Mouse (Mus musculus) intestine, embryonic 16.5 days (tissue): ENCODE measurements around the gene Msl1. TPM values are rescaled to one million over a fixed set of nuclear protein-coding genes. Genes with fewer than 3 reads are reported as not detected.

ENCODE experiments used
- polyA plus RNA-seq: library from polyadenylated mRNA; unstranded; fragments of >200 nt; fragmentation: Nextera tagmentation; extraction: Ambion mirVana; gene quantifications from 2 replicates; pipeline ENCODE4 v1.2.1, GENCODE M21; 2015

The Msl1 gene
- polyA plus RNA-seq, 1 experiment from 2014 or later = 13.5 TPM

Other genes starting within 250 kb of the Msl1 start
- gene Ikzf3, start 249.5 kb upstream of the Msl1 start, polyA plus RNA-seq = 0.23 and 0.24 TPM in 2 replicates
- gene Zpbp2, start 244.4 kb upstream of the Msl1 start, polyA plus RNA-seq = 0.92 and 1.0 TPM in 2 replicates
- gene Ormdl3, start 208.1 kb upstream of the Msl1 start, polyA plus RNA-seq = 62.9 and 65.2 TPM in 2 replicates
- gene Lrrc3c, start 197.2 kb upstream of the Msl1 start, polyA plus RNA-seq = not detected in 2 replicates
- 0.33 and 0.57 TPM in 2 replicates for gene Gm12355, start 169.9 kb upstream of the Msl1 start, polyA plus RNA-seq
- not detected in 2 replicates for gene Gsdma3, start 169.2 kb upstream of the Msl1 start, polyA plus RNA-seq
- gene Gsdma2, start 148.8 kb upstream of the Msl1 start, polyA plus RNA-seq = 0.58 and 0.93 TPM in 2 replicates
- 0.06 TPM in 1 of 2 replicates, not detected in the other for gene Gsdma, start 131.2 kb upstream of the Msl1 start, polyA plus RNA-seq
- 169 and 181 TPM in 2 replicates for gene Psmd3, start 113.0 kb upstream of the Msl1 start, polyA plus RNA-seq
- gene Csf3, start 94.3 kb upstream of the Msl1 start, polyA plus RNA-seq = 0.10 TPM in 1 of 2 replicates, not detected in the other
- gene Med24, start 66.1 kb upstream of the Msl1 start, polyA plus RNA-seq = 36.8 and 38.5 TPM in 2 replicates
- gene Thra, start 54.9 kb upstream of the Msl1 start, polyA plus RNA-seq = 41.5 and 42.0 TPM in 2 replicates
- gene Nr1d1, start 20.2 kb upstream of the Msl1 start, polyA plus RNA-seq = 2.3 and 2.7 TPM in 2 replicates
- gene Casc3, start 9.4 kb downstream of the Msl1 start, polyA plus RNA-seq = 23.1 and 24.3 TPM in 2 replicates
- gene Rapgefl1, start 41.3 kb downstream of the Msl1 start, polyA plus RNA-seq = 0.67 and 1.1 TPM in 2 replicates
- gene Wipf2, start 68.1 kb downstream of the Msl1 start, polyA plus RNA-seq = 3.4 and 3.5 TPM in 2 replicates
- 18.9 and 23.0 TPM in 2 replicates for gene Cdc6, start 112.3 kb downstream of the Msl1 start, polyA plus RNA-seq
- gene Rara, start 132.3 kb downstream of the Msl1 start, polyA plus RNA-seq = 28.2 and 31.2 TPM in 2 replicates
- 0.17 TPM in 1 of 2 replicates, not detected in the other for gene Gjd3, start 187.5 kb downstream of the Msl1 start, polyA plus RNA-seq
- 132 and 149 TPM in 2 replicates for gene Top2a, start 228.7 kb downstream of the Msl1 start, polyA plus RNA-seq
- 345 and 352 TPM in 2 replicates for gene Igfbp4, start 245.7 kb downstream of the Msl1 start, polyA plus RNA-seq